Mouse (Mus musculus): Measurements from ENCODE around the gene Pecam1. TPM values are rescaled to one million over a fixed set of nuclear protein-coding genes. Genes with fewer than 3 reads are reported as not detected.

Gene Pecam1
- polyA plus RNA-seq, 1 experiment from 2014 or later = 46.8 TPM

DNA sequence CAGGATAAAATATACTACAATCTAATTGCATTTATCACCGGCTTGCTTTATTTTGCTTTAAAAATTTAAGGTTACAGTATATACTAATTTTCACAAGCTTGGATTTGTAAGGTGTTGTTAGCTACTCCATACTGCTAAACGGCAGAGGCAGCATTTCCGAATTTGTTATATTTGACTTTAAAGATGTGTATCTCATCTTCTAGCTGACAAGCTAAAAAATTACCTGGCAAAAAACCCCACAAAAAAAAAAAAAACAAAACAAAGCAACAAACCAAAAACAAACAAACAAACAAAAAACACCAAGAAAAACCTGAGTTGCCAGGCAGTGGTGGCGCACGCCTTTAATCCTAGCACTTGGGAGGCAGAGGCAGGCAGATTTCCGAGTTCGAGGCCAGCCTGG is 27.7 kb upstream of the Pecam1 start:
- ATAC-seq (ENCODE audit: low read depth) = no peak
- DNase-seq (ENCODE audit: low spot score) = no peak
- H3K9ac ChIP-seq (ENCODE audit: low read depth, low read length) = no peak overlapping the region
- H3K36me3 ChIP-seq (ENCODE audit: control insufficient read depth, insufficient read depth, low read length) = peaks cover 70% of the 10 kb centered on the region
- peak overlapping the region; percentile 87 for H3K4me3 ChIP-seq (ENCODE audit: low read depth, low read length)
- peak overlapping the region; percentile 57 for H3K4me2 ChIP-seq (ENCODE audit: low read depth, low read length)
- no peaks in the 10 kb centered on the region for H3K9me3 ChIP-seq (ENCODE audit: control insufficient read depth, low read length)
- no peaks in the 10 kb centered on the region for H3K27me3 ChIP-seq (replicated peaks; ENCODE audit: control insufficient read depth, insufficient read depth, low read length)
- no peak overlapping the region for H3K27ac ChIP-seq (replicated peaks; ENCODE audit: low read depth, low read length)
- 90% methylated on average over 7 of the region's 7 CpGs for whole genome bisulfite sequencing
- no peaks in the 10 kb centered on the region for H3K4me1 ChIP-seq (ENCODE audit: control insufficient read depth, insufficient read depth, low read length)

DNA sequence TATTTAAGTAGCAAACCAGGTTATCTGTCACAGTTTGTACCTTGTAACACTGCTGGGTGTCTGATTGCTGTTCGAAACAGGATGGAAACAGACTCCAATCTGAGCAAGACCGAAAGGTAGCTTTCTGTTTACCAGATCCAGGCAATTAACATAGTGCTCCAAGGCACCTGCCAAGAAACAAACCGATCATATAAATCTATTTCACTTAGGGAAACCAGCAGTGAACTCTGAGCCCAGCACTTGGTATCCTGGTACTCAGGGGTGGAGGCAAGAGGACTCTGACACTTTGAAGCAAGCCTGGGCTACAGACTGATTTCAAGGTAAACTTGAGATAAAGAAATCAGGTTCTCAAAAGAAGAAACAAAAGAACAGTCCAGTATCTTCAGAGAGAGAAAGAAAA is 27.0 kb upstream of the Pecam1 start:
- Histone ChIP-seq H3K9me3 (ENCODE audit: control insufficient read depth, low read length) (no peaks in the 10 kb centered on the region), H3K4me1 (ENCODE audit: control insufficient read depth, insufficient read depth, low read length) (no peaks in the 10 kb centered on the region), H3K36me3 (ENCODE audit: control insufficient read depth, insufficient read depth, low read length) (peaks cover 70% of the 10 kb centered on the region), H3K27me3 (replicated peaks; ENCODE audit: control insufficient read depth, insufficient read depth, low read length) (no peaks in the 10 kb centered on the region), H3K4me2 (ENCODE audit: low read depth, low read length) (no peak overlapping the region), H3K4me3 (ENCODE audit: low read depth, low read length) (no peak overlapping the region), H3K27ac (replicated peaks; ENCODE audit: low read depth, low read length) (no peak overlapping the region), H3K9ac (ENCODE audit: low read depth, low read length) (no peak overlapping the region)
- ATAC-seq (ENCODE audit: low read depth) = no peak
- DNase-seq (ENCODE audit: low spot score) = no peak
- WGBS = 92% methylated on average over 3 of the region's 3 CpGs

DNA sequence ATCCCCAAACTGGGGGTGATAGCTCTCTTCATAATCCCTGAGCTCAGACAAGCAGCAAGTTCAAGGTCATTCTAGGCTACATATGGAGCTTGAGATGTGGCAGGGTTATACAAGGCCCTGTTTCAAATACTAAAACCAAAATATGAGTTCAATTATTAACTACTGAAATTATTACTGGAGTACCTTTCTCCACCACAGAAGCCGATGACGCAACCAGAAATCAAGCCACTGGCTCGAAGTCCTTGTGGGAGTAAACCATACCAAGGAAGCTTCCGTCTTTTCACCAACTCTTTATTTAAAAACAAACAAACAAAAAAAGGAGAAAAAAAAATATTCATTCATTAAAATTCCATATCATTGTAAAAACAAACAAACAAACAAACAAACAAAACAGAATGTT is 26.5 kb upstream of the Pecam1 start:
- DNase-seq (ENCODE audit: low spot score) = no peak
- H3K27ac ChIP-seq (replicated peaks; ENCODE audit: low read depth, low read length) = no peak overlapping the region
- no peak for ATAC-seq (ENCODE audit: low read depth)
- H3K9me3 ChIP-seq (ENCODE audit: control insufficient read depth, low read length) = no peaks in the 10 kb centered on the region
- H3K36me3 ChIP-seq (ENCODE audit: control insufficient read depth, insufficient read depth, low read length) = peaks cover 70% of the 10 kb centered on the region
- H3K4me1 ChIP-seq (ENCODE audit: control insufficient read depth, insufficient read depth, low read length) = no peaks in the 10 kb centered on the region
- no peaks in the 10 kb centered on the region for H3K27me3 ChIP-seq (replicated peaks; ENCODE audit: control insufficient read depth, insufficient read depth, low read length)
- no peak overlapping the region for H3K9ac ChIP-seq (ENCODE audit: low read depth, low read length)
- no peak overlapping the region for H3K4me2 ChIP-seq (ENCODE audit: low read depth, low read length)
- WGBS = 93% methylated on average over 4 of the region's 4 CpGs
- no peak overlapping the region for H3K4me3 ChIP-seq (ENCODE audit: low read depth, low read length)

DNA sequence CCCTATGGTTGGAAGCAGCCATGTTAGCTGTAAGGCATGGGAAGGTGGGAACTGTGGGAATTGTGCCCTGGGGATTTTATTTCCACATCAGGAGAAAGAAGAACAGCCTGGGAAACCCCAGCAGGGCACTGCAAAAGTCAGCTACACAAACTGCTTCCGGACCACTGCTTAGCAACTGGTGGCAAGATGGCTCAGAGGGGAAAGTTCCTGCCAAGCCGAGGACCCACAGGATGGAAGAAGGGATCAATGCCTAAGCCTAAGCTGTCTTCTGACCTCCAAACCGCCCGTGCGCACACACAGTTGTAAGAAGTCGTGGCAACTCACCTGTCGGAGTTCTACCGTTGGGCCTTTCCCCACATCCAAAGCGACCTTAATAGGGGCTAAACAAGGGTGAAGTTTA is 22.6 kb upstream of the Pecam1 start:
- WGBS = 93% methylated on average over 9 of the region's 9 CpGs
- Histone ChIP-seq H3K4me1 (ENCODE audit: control insufficient read depth, insufficient read depth, low read length) (no peaks in the 10 kb centered on the region), H3K9ac (ENCODE audit: low read depth, low read length) (no peak overlapping the region), H3K9me3 (ENCODE audit: control insufficient read depth, low read length) (no peaks in the 10 kb centered on the region), H3K27me3 (replicated peaks; ENCODE audit: control insufficient read depth, insufficient read depth, low read length) (no peaks in the 10 kb centered on the region), H3K27ac (replicated peaks; ENCODE audit: low read depth, low read length) (no peak overlapping the region), H3K4me2 (ENCODE audit: low read depth, low read length) (no peak overlapping the region), H3K36me3 (ENCODE audit: control insufficient read depth, insufficient read depth, low read length) (peaks cover 88% of the 10 kb centered on the region), H3K4me3 (ENCODE audit: low read depth, low read length) (no peak overlapping the region)
- ATAC-seq (ENCODE audit: low read depth) (no peak), DNase-seq (ENCODE audit: low spot score) (no peak)

DNA sequence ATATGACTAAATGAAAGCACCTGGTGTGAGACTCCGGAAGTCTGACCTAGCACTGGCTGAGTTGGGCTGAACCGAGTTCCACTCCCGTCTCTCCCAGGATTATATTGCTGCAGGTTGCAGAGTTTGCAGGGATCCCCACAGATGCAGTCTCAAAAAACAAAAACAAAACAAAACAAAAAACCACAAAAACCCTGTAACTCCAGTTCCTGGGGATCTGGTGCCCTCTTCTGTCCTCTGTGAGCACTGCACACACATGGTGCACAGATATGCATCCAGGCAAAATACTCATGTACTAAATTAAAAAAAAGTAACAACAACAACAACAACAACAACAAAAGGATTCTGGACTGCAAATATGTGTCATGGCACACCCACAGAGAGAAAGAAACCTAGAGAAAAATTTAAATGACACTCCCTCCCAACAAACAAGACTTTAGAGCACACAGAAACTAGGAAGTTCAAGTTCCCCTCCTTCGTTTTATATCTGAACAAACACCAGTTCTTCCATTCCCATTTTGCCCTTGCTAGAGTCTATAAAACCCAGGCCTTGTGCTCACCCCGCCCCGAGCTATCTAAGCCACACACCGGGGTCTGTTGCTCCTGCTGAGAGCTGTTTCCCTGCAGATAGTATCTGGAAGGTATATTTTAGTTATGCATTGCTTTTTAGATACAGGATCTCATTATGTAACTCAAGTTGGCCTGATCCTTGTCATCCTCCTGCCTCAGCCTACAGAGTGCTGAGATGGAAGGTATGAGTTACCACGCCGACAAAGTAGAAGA is 20.0 kb upstream of the Pecam1 start:
- no peak overlapping the region for H3K4me2 ChIP-seq (ENCODE audit: low read depth, low read length)
- no peak overlapping the region for H3K4me3 ChIP-seq (ENCODE audit: low read depth, low read length)
- ATAC-seq (ENCODE audit: low read depth) (no peak), DNase-seq (ENCODE audit: low spot score) (no peak)
- no peak overlapping the region for H3K9ac ChIP-seq (ENCODE audit: low read depth, low read length)
- H3K4me1 ChIP-seq (ENCODE audit: control insufficient read depth, insufficient read depth, low read length) = no peaks in the 10 kb centered on the region
- H3K36me3 ChIP-seq (ENCODE audit: control insufficient read depth, insufficient read depth, low read length) = peaks cover 96% of the 10 kb centered on the region
- 0 out of 2 replicates have a peak, but pooled peaks cover 3% of the 10 kb centered on the region for H3K9me3 ChIP-seq (ENCODE audit: control insufficient read depth, low read length)
- 91% methylated on average over 9 of the region's 9 CpGs for WGBS
- H3K27ac ChIP-seq (replicated peaks; ENCODE audit: low read depth, low read length) = no peak overlapping the region
- no peaks in the 10 kb centered on the region for H3K27me3 ChIP-seq (replicated peaks; ENCODE audit: control insufficient read depth, insufficient read depth, low read length)

DNA sequence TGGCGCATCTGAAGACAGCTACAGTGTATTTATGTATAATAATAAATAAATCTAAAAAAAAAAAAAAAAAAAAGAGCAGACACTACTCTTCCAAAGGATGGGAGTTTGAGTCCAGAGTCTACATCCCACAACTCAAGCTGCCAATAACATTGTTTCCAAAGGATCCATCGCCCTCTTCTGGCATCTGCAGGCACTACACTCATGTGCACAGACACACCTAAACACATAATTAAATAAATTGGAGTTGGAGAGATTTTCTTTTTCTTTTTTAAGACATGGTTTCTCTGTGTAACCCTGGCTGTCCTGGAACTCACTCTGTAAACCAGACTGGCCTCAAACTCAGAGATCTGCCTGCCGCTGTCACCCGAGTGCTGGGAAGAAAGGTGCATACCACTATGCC is 17.1 kb upstream of the Pecam1 start:
- no peak overlapping the region for H3K9ac ChIP-seq (ENCODE audit: low read depth, low read length)
- H3K36me3 ChIP-seq (ENCODE audit: control insufficient read depth, insufficient read depth, low read length) = peaks cover 77% of the 10 kb centered on the region
- 0 out of 2 replicates have a peak, but pooled peaks cover 8% of the 10 kb centered on the region for H3K4me1 ChIP-seq (ENCODE audit: control insufficient read depth, insufficient read depth, low read length)
- H3K9me3 ChIP-seq (ENCODE audit: control insufficient read depth, low read length) = 0 out of 2 replicates have a peak, but pooled peaks cover 3% of the 10 kb centered on the region
- no peak overlapping the region for H3K27ac ChIP-seq (replicated peaks; ENCODE audit: low read depth, low read length)
- no peaks in the 10 kb centered on the region for H3K27me3 ChIP-seq (replicated peaks; ENCODE audit: control insufficient read depth, insufficient read depth, low read length)
- DNase-seq (ENCODE audit: low spot score) (no peak), ATAC-seq (ENCODE audit: low read depth) (no peak)
- 92% methylated on average over 4 of the region's 4 CpGs for WGBS
- H3K4me2 ChIP-seq (ENCODE audit: low read depth, low read length) = no peak overlapping the region
- H3K4me3 ChIP-seq (ENCODE audit: low read depth, low read length) = no peak overlapping the region

DNA sequence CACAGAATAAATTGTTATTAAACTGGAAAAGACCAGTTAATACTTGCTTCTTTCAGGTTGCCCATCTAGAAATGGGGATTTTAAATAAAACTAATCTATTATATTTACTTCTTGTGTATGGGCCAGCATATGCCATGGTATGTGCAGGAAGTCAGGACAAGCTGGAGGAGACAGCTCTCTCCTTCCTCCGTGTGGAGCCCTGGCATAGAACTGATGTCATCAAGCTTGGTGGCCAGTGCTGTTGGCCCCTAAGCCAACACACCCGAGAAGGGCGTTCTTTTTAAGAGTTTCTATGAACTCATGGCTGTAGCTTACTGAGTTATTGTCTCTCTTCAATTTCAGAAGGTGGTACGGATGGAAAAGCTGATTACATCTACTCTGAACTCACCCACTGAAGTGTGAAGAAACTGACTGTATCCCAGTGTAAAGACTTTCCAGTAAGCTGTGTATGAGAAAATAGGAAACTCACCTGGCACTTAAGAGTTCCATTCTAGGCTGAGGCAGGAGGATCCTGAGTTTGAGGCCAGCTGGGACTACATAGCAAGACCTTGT is 16.3 kb upstream of the Pecam1 start:
- H3K4me1 ChIP-seq (ENCODE audit: control insufficient read depth, insufficient read depth, low read length) = 0 out of 2 replicates have a peak, but pooled peaks cover 11% of the 10 kb centered on the region
- no peak overlapping the region for H3K27ac ChIP-seq (replicated peaks; ENCODE audit: low read depth, low read length)
- no peaks in the 10 kb centered on the region for H3K27me3 ChIP-seq (replicated peaks; ENCODE audit: control insufficient read depth, insufficient read depth, low read length)
- H3K4me2 ChIP-seq (ENCODE audit: low read depth, low read length) = no peak overlapping the region
- DNase-seq (ENCODE audit: low spot score) = no peak
- H3K9me3 ChIP-seq (ENCODE audit: control insufficient read depth, low read length) = 0 out of 2 replicates have a peak, but pooled peaks cover 3% of the 10 kb centered on the region
- 91% methylated on average over 4 of the region's 4 CpGs for WGBS
- no peak for ATAC-seq (ENCODE audit: low read depth)
- no peak overlapping the region for H3K4me3 ChIP-seq (ENCODE audit: low read depth, low read length)
- H3K36me3 ChIP-seq (ENCODE audit: control insufficient read depth, insufficient read depth, low read length) = peaks cover 68% of the 10 kb centered on the region
- H3K9ac ChIP-seq (ENCODE audit: low read depth, low read length) = no peak overlapping the region

DNA sequence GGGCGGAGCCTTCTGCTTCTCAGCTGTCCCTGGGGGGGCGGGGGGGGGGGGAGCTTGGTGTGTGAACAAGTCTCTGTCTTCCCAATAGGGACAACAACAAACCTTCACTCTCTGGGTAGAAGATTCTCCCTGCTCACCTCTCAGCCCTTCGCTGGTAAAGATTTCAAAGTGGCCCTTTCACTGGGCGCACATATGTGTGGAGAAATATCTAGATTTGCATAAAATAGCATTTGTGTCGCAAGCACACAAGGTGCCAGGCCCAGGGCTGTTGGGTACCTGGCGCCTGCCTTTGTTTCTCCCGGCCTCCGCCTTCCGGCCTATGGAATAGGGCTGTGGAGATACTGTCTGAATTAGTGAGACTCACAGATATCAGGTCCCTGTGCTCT is 12.4 kb upstream of the Pecam1 start:
- H3K4me3 ChIP-seq (ENCODE audit: low read depth, low read length) = no peak overlapping the region
- no peaks in the 10 kb centered on the region for H3K27me3 ChIP-seq (replicated peaks; ENCODE audit: control insufficient read depth, insufficient read depth, low read length)
- 0 out of 2 replicates have a peak, but pooled peaks cover 3% of the 10 kb centered on the region for H3K9me3 ChIP-seq (ENCODE audit: control insufficient read depth, low read length)
- WGBS = 65% methylated on average over 9 of the region's 9 CpGs
- ATAC-seq (ENCODE audit: low read depth) (no peak), DNase-seq (ENCODE audit: low spot score) (no peak)
- peaks cover 30% of the 10 kb centered on the region for H3K36me3 ChIP-seq (ENCODE audit: control insufficient read depth, insufficient read depth, low read length)
- 0 out of 2 replicates have a peak, but pooled peaks cover 11% of the 10 kb centered on the region for H3K4me1 ChIP-seq (ENCODE audit: control insufficient read depth, insufficient read depth, low read length)
- no peak overlapping the region for H3K4me2 ChIP-seq (ENCODE audit: low read depth, low read length)
- H3K9ac ChIP-seq (ENCODE audit: low read depth, low read length) = no peak overlapping the region
- peak overlapping the region; percentile 69 for H3K27ac ChIP-seq (replicated peaks; ENCODE audit: low read depth, low read length)

Measured in embryonic facial prominence, embryonic 14.5 days (tissue).